In genomic region chr1:36606951-36607350, GRCm38 (mm10) we compare ENCODE assay signal across 11 mouse cellular contexts. TPM values are rescaled to one million over a fixed set of nuclear protein-coding genes. Genes with fewer than 3 reads are reported as not detected.
DNase-seq lines count a peak whose midpoint lies in the region; ATAC-seq and TF ChIP-seq lines count a peak whose summit lies in the region.
"Had no signal": no experiment of that assay in that cellular context is flagged by ENCODE, and none has a peak within 500 bp of the region (broad histone marks: within the 10 kb centered on the region; RNA-seq: fewer than 3 reads in every experiment).

No protein-coding gene starts in this region.

- no peaks in the 10 kb centered on the region for H3K27me3 ChIP-seq in forebrain, postnatal 0 days (ENCODE audit: insufficient read depth, low read length)
- no peaks in the 10 kb centered on the region for H3K27me3 ChIP-seq in heart, postnatal 0 days (ENCODE audit: control insufficient read depth, insufficient read depth, low read length)
- H3K27me3 ChIP-seq in thymus, adult 2 months (ENCODE audit: control insufficient read depth, insufficient read depth, low read length), result no peaks in the 10 kb centered on the region

- DNase-seq in layer of hippocampus, adult 2 months (ENCODE audit: low spot score in 2 of 2), result peak; percentile 56 to 69
- DNase-seq in layer of hippocampus, postnatal 10 days (ENCODE audit: low spot score in 2 of 2), result no peak
- DNase-seq in forebrain, postnatal 0 days, result peak; percentile 72
- peak; percentile 48 for DNase-seq in heart, postnatal 0 days (ENCODE audit: low spot score)
- peak; percentile 76 to 88 for DNase-seq in right cerebral cortex, postnatal 10 days (ENCODE audit: low spot score in 2 of 2)
- no peak for DNase-seq in thymus, adult 2 months
- no peak for DNase-seq in thymus, postnatal 25 days
- DNase-seq: cerebellum, adult 9-11 months had no signal

- peaks cover 20% of the 10 kb centered on the region for H3K4me1 ChIP-seq in forebrain, postnatal 0 days (ENCODE audit: insufficient read depth)
- peaks cover 30% of the 10 kb centered on the region for H3K4me1 ChIP-seq in heart, postnatal 0 days (ENCODE audit: control insufficient read depth, insufficient read depth)
- peaks cover 45% of the 10 kb centered on the region for H3K4me1 ChIP-seq in thymus, adult 2 months (replicated peaks; ENCODE audit: control insufficient read depth, insufficient read depth, low read length)

- H3K4me2 ChIP-seq in forebrain, postnatal 0 days (ENCODE audit: low read depth), result no peak overlapping the region
- H3K4me2 ChIP-seq in heart, postnatal 0 days (ENCODE audit: low read depth, low read length), result 0 out of 2 replicates have a peak overlapping the region, but pooled peaks have one; percentile 10
- H3K4me2 ChIP-seq: hindbrain, embryonic 14.5 days had no signal

- WGBS in forebrain, postnatal 0 days, result 27% methylated on average over 7 of the region's 7 CpGs
- WGBS in heart, postnatal 0 days, result 23% methylated on average over 7 of the region's 7 CpGs
- 91% methylated on average over 7 of the region's 7 CpGs for WGBS in thymus, adult 2 months

- no peak for TF ChIP-seq EP300 in heart, postnatal 0 days (IDR thresholded peaks at IDR 0.05; ENCODE audit: low read depth)

- peak; percentile 84 for ATAC-seq in forebrain, postnatal 0 days
- ATAC-seq in heart, postnatal 0 days (ENCODE audit: insufficient read depth, low read depth), result peak; percentile 81
- no peak for ATAC-seq in cerebellum, adult (ENCODE audit: insufficient number of reproducible peaks, low FRiP score, low TSS enrichment)

- TF ChIP-seq CTCF in layer of hippocampus, adult 2 months (conservative IDR thresholded peaks at IDR 0.05), result no peak
- no peak for TF ChIP-seq CTCF in forebrain, postnatal 0 days (IDR thresholded peaks at IDR 0.05; ENCODE audit: low read depth)
- TF ChIP-seq CTCF in heart, postnatal 0 days (IDR thresholded peaks at IDR 0.05; ENCODE audit: low read depth), result no peak
- no peak for TF ChIP-seq CTCF in thymus, adult 2 months (IDR thresholded peaks at IDR 0.05; ENCODE audit: borderline replicate concordance, control insufficient read depth, extremely low read depth, insufficient read depth, low read length, poor library complexity)

- no peaks in the 10 kb centered on the region for H3K9me3 ChIP-seq in forebrain, postnatal 0 days (ENCODE audit: low read length)
- no peaks in the 10 kb centered on the region for H3K9me3 ChIP-seq in heart, postnatal 0 days (replicated peaks; ENCODE audit: control insufficient read depth, low read length)

- no peak for TF ChIP-seq POLR2A in thymus, adult 2 months (IDR thresholded peaks at IDR 0.05; ENCODE audit: control insufficient read depth, extremely low read depth, insufficient read depth, low read length, poor library complexity)

- H3K36me3 ChIP-seq in forebrain, postnatal 0 days (ENCODE audit: insufficient read depth), result no peaks in the 10 kb centered on the region
- no peaks in the 10 kb centered on the region for H3K36me3 ChIP-seq in heart, postnatal 0 days (replicated peaks; ENCODE audit: control insufficient read depth, insufficient read depth, low read length)
- no peaks in the 10 kb centered on the region for H3K36me3 ChIP-seq in thymus, adult 2 months (ENCODE audit: control insufficient read depth, insufficient read depth, low read length)

- no peak overlapping the region for H3K9ac ChIP-seq in forebrain, postnatal 0 days
- no peak overlapping the region for H3K9ac ChIP-seq in heart, postnatal 0 days (replicated peaks; ENCODE audit: low read depth, low read length)
- H3K9ac ChIP-seq: hindbrain, embryonic 14.5 days had no signal

- H3K27ac ChIP-seq in layer of hippocampus, adult 2 months, result no peak overlapping the region
- H3K27ac ChIP-seq in forebrain, postnatal 0 days (ENCODE audit: low read depth, low read length), result 0 out of 2 replicates have a peak overlapping the region, but pooled peaks have one; percentile 62
- peak overlapping the region; percentile 44; the same call in 1 of the 2 replicates for H3K27ac ChIP-seq in heart, postnatal 0 days (ENCODE audit: low read depth)
- no peak overlapping the region for H3K27ac ChIP-seq in thymus, adult 2 months (ENCODE audit: control insufficient read depth, insufficient read depth, low read length)
- H3K27ac ChIP-seq: hindbrain, embryonic 14.5 days; macrophage had no signal

- H3K4me3 ChIP-seq in layer of hippocampus, adult 2 months, result no peak overlapping the region
- no peak overlapping the region for H3K4me3 ChIP-seq in forebrain, postnatal 0 days (ENCODE audit: low read depth, low read length)
- no peak overlapping the region for H3K4me3 ChIP-seq in heart, postnatal 0 days (ENCODE audit: low read depth, low read length)
- no peak overlapping the region for H3K4me3 ChIP-seq in thymus, adult 2 months (ENCODE audit: control insufficient read depth, insufficient read depth, low read length)

RNA-seq across cellular contexts. Expression of gene Sema4c, which starts 48.8 kb away (rescaled TPM):
- total RNA-seq in layer of hippocampus, adult 2 months (2021), result 10 to 100 TPM; 13.4 to 13.6 TPM
- 10 to 100 TPM; 21.6 to 24.6 TPM for total RNA-seq in layer of hippocampus, postnatal 10 days (2021)
- 32.8 and 39.1 TPM in 2 replicates for total RNA-seq in forebrain, postnatal 0 days (2014; rRNA removed)
- polyA plus RNA-seq in forebrain, postnatal 0 days (2015; fragmentation: Nextera tagmentation; extraction: Ambion mirVana), result 17.3 and 24.1 TPM in 2 replicates
- total RNA-seq in heart, postnatal 0 days (2014; rRNA removed; ENCODE audit: low replicate concordance), result 11.9 and 13.2 TPM in 2 replicates
- 5.7 and 6.1 TPM in 2 replicates for polyA plus RNA-seq in heart, postnatal 0 days (2015; fragmentation: Nextera tagmentation; extraction: Ambion mirVana)
- polyA plus RNA-seq in thymus, adult 2 months (2012; rRNA removed), result 15.5 and 16.8 TPM in 2 replicates

RNA-seq across cellular contexts. Expression of gene Ankrd39, which starts 59.7 kb away (rescaled TPM):
- total RNA-seq in layer of hippocampus, adult 2 months (2021), result 10 to 100 TPM; 13.4 to 13.7 TPM
- 10 to 100 TPM; 10.9 to 15.9 TPM for total RNA-seq in layer of hippocampus, postnatal 10 days (2021)
- 19.3 and 25.5 TPM in 2 replicates for total RNA-seq in forebrain, postnatal 0 days (2014; rRNA removed)
- polyA plus RNA-seq in forebrain, postnatal 0 days (2015; fragmentation: Nextera tagmentation; extraction: Ambion mirVana), result 21.1 and 23.6 TPM in 2 replicates
- total RNA-seq in heart, postnatal 0 days (2014; rRNA removed; ENCODE audit: low replicate concordance), result 32.7 and 34.9 TPM in 2 replicates
- polyA plus RNA-seq in heart, postnatal 0 days (2015; fragmentation: Nextera tagmentation; extraction: Ambion mirVana), result 26.6 and 29.0 TPM in 2 replicates
- polyA plus RNA-seq in thymus, adult 2 months (2012; rRNA removed), result 48.4 and 51.8 TPM in 2 replicates

Comparison
In these comparisons a context has a peak if more than half of its experiments do, and no peak if none do; other contexts are left out.
1. DNase-seq: peak in layer of hippocampus, adult 2 months (2 of 2), forebrain, postnatal 0 days (single experiment), heart, postnatal 0 days (single experiment) and right cerebral cortex, postnatal 10 days (2 of 2); none in layer of hippocampus, postnatal 10 days (0 of 2), thymus, adult 2 months (single experiment) and thymus, postnatal 25 days (single experiment).
2. H3K27ac ChIP-seq: peak in forebrain, postnatal 0 days (single experiment) and heart, postnatal 0 days (single experiment); none in layer of hippocampus, adult 2 months (single experiment) and thymus, adult 2 months (single experiment).